Comparison of ENCODE assay signal across 8 mouse cellular contexts in the genomic region with DNA sequence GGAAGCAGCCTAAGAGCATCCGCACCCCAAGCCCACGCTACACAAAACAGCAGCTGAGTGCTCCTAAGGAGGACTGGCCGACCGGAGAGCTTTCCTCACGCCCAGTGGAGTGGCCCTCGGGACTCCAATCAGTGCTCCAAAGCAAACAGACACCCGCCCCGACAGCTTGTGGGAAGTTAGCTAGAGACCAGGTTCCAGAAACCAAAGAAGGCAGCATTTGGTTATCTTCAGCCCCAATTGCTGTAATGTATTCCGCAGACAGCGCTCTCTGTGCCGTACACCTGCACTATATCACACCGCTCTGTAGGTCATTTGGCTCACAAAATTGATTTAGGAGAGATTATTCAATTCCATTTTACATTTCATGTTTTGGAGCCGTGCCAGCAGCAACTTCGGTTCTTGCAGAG. TPM values are rescaled to one million over a fixed set of nuclear protein-coding genes. Genes with fewer than 3 reads are reported as not detected.
DNase-seq lines count a peak whose midpoint lies in the region; ATAC-seq lines count a peak whose summit lies in the region.

No protein-coding gene starts in this region.

- H3K4me3 ChIP-seq in heart, embryonic 11.5 days (ENCODE audit: low read depth, low read length), result no peak overlapping the region
- no peak overlapping the region for H3K4me3 ChIP-seq in midbrain, embryonic 15.5 days

- intact Hi-C loops in gastrocnemius, postnatal 36 days (cut with DNase I), result no loop called here

- no peaks in the 10 kb centered on the region for H3K36me3 ChIP-seq in heart, embryonic 11.5 days (ENCODE audit: control insufficient read depth, insufficient read depth, low read length)
- no peaks in the 10 kb centered on the region for H3K36me3 ChIP-seq in midbrain, embryonic 15.5 days (replicated peaks)

- no peaks in the 10 kb centered on the region for H3K27me3 ChIP-seq in heart, embryonic 11.5 days (ENCODE audit: control insufficient read depth, insufficient read depth, low read length)
- no peaks in the 10 kb centered on the region for H3K27me3 ChIP-seq in midbrain, embryonic 15.5 days (replicated peaks)

- ATAC-seq in heart, embryonic 11.5 days (replicated peaks; ENCODE audit: insufficient number of reproducible peaks, low FRiP score, low TSS enrichment), result no peak
- no peak for ATAC-seq in midbrain, embryonic 15.5 days (replicated peaks)
- no peak for ATAC-seq in megakaryocyte, adult 5-6 weeks (ENCODE audit: poor library complexity, severe bottlenecking)

- H3K4me1 ChIP-seq in heart, embryonic 11.5 days (ENCODE audit: control insufficient read depth, insufficient read depth, low read length), result peaks cover 6% of the 10 kb centered on the region; the same call in 1 of the 2 replicates
- H3K4me1 ChIP-seq in midbrain, embryonic 15.5 days, result peaks cover 18% of the 10 kb centered on the region

- H3K27ac ChIP-seq in heart, embryonic 11.5 days (ENCODE audit: low read depth, low read length), result 0 out of 2 replicates have a peak overlapping the region, but pooled peaks have one; percentile 22
- H3K27ac ChIP-seq in midbrain, embryonic 15.5 days, result no peak overlapping the region

- 65% methylated on average over 14 of the region's 14 CpGs for WGBS in heart, embryonic 11.5 days (ENCODE audit: insufficient replicate concordance)
- WGBS in midbrain, embryonic 15.5 days, result 82% methylated on average over 14 of the region's 14 CpGs

- peak; percentile 19 for DNase-seq in gastrocnemius, postnatal 10 days
- DNase-seq in gastrocnemius, postnatal 36 days, result no peak
- DNase-seq in kidney, postnatal 36 days, result peak; percentile 24 to 25
- peak; percentile 23 for DNase-seq in mesoderm, embryonic 11.5 days (ENCODE audit: low read depth, low spot score)
- DNase-seq in cerebellum, adult 9-10 months, result no peak

- H3K9ac ChIP-seq in heart, embryonic 11.5 days (ENCODE audit: low read depth, low read length), result no peak overlapping the region
- H3K9ac ChIP-seq in midbrain, embryonic 15.5 days, result no peak overlapping the region

- no peaks in the 10 kb centered on the region for H3K9me3 ChIP-seq in heart, embryonic 11.5 days (replicated peaks; ENCODE audit: control insufficient read depth, low read length)
- no peaks in the 10 kb centered on the region for H3K9me3 ChIP-seq in midbrain, embryonic 15.5 days

- H3K4me2 ChIP-seq in heart, embryonic 11.5 days, result peak overlapping the region; percentile 32; the same call in 1 of the 2 replicates
- no peak overlapping the region for H3K4me2 ChIP-seq in midbrain, embryonic 15.5 days

RNA-seq across cellular contexts. Expression of a gene that starts 55.7 kb away (rescaled TPM):
- total RNA-seq in gastrocnemius, postnatal 10 days (2021), result 1 to 10 TPM; 4.6 to 8.0 TPM
- total RNA-seq in gastrocnemius, postnatal 36 days (2021), result 1 to 10 TPM; 2.6 to 2.7 TPM
- polyA plus RNA-seq in heart, embryonic 11.5 days (2014; fragmentation: Nextera tagmentation; extraction: Ambion mirVana), result 6.6 and 6.9 TPM in 2 replicates
- polyA plus RNA-seq in midbrain, embryonic 15.5 days (2015; fragmentation: Nextera tagmentation; extraction: Ambion mirVana), result 69.5 and 72.5 TPM in 2 replicates
- 4.4 and 5.7 TPM in 2 replicates for total RNA-seq in megakaryocyte, adult 5-6 weeks (2015)
- total RNA-seq in megakaryocyte, adult 5-6 weeks (2017), result 4.7 and 6.2 TPM in 2 replicates

Comparison
In these comparisons a context has a peak if more than half of its experiments do, and no peak if none do; other contexts are left out.
1. DNase-seq: peak in gastrocnemius, postnatal 10 days (single experiment), kidney, postnatal 36 days (2 of 2) and mesoderm, embryonic 11.5 days (single experiment); none in gastrocnemius, postnatal 36 days (0 of 2) and cerebellum, adult 9-10 months (single experiment).